Mouse (Mus musculus) adrenal gland, postnatal 36 days (tissue): ENCODE results near the gene Gm20388. TPM values are rescaled to one million over a fixed set of nuclear protein-coding genes. Genes with fewer than 3 reads are reported as not detected.

ENCODE experiments used
- DNase-seq, 2 experiments: peaks; one replicate each; pipeline ENCODE4 v3.0.0; 2021; ENCODE audit warnings: mixed read lengths in 1 of 2
- total RNA-seq, 2 experiments: library from RNA; stranded (reverse); gene quantifications; 2 replicates each; pipeline ENCODE4 v1.2.3; 2021

Gm20388 gene
- total RNA-seq, 2 experiments from 2014 or later, result 2.4 to 7.4 TPM

DNA sequence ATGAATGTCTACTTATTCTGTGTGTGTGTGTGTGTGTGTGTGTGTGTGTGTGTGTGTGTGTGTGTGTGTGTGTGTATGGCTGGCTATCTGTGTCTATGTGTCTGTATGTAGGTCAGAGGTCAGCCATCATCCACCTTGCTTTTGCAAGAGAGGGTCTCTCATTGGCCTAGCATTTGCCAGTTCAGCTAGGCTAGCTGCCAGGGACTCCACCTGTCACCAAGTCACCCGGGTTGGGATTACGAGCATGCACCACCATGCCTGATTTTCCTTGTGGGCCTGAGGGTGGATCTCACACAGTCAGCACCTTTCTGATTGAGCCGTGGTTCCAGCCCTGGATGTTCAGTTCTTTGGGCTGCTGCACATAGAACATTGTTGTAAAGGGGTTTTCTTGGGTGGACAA lies 2325.9 kb downstream of the Gm20388 start:
- DNase-seq, result no peak

DNA sequence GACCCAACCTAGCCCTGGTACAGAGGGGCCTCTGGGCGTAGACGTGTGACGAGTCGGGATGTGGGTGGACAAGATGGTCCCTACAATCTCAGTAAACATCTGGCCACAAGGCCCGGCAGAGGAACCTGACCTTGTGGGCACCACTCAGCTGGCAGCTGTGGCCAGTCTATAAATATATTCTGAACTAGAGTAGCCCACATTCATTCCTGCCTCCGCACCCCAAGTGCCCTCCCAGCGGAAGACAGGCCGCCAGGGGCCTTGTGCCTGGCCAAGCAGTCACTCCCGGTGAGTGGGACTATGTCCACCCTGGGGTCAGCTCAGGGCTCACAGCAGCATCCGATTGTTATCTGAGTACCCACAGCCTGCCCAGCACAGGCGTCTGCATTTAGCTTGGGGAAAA lies 2327.6 kb downstream of the Gm20388 start:
- DNase-seq, result no peak

DNA sequence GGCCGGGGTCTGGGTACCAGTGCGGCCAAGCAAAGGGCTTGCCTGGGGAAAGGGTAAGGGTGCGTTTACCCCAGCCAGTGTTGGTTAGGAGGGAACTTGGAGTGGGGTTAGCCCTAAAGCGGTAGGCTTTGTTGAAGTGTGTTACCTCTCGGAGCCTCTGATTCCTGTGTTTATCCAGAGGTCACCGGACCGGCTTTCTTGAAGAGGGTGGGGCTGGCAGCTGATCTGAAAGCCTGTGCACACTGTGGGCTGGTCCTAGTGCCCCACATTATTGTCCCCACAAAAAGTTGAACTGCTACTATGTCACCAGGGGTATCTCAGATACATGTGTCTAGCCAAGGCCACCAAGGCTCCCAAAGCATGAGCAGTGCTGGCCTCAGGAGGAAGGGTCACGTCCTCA lies 2328.1 kb downstream of the Gm20388 start:
- no peak for DNase-seq

DNA sequence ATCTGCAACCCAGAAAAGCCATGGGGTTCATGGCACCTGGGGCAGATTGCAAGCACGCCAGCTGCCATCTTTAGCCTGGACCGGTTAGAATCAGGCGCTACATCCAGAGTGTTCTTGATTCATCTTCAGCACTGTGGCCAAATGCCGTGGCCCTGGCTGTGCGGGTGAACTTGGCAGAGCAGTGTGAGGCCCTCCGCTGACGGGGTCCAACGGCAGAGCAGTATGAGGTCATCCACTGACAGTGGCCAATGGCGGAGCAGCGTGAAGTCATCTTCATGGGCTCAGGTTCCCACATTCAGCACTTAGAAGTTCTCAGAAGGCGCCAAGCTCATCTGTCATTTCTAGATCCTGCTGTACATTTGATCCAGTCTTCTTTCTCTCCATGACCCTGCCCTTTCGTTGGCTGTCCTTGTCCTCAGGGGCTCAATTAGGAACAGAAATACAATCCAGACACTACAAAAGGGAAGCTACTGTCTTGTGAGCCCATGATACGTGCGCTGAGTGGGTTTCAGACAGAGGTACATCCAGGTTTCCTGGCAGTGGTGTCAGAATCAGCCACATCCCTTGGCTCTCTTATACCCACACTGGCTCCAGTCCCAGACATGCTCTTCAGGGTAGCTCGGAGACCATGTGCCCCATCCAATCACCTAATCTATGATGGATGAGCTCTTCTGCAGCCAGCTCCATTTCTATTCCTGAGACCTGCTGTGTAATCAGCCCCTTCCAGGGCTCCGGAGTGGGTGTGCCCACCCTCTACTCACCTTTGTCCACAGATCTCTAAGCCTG lies 2329.8 kb downstream of the Gm20388 start:
- DNase-seq, result no peak

DNA sequence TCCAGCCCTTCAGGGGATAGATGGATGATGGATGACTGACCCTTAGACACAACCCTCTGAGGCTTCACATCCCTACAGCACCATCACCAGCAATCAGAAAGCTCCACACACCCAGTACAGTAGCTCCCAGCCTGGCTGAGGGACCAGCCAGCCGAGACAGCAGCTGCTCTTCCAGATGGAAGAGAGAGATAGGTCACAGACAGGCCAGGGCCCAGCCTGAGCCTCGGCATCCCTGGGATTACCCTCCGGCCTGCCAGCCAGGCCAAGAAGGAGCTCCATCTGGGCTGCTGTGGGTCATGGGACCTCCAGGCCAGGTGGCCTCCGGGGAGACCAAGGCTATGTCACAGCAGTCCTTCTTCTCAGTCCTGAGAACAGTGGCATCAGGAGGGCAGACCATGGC lies 2332.7 kb downstream of the Gm20388 start:
- no peak for DNase-seq

DNA sequence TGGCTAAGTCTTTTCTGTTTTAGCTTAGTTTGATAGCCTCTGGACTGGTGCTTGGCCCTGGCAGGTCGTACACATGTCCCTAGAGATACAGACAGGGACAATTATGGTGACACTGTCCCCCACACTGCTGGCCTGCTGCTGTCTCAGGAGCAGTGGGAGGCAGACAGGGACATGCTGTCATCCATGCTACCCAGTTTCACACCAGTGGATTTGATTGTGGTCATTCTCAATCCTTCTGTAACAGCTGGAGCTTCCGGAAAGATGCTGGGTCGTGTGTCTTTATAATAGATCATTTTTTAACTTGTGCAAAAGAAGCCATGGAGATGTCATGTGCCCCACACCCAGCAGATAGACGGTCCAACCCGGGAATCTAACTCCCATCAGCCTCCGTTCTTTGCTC lies 2334.5 kb downstream of the Gm20388 start:
- no peak for DNase-seq

DNA sequence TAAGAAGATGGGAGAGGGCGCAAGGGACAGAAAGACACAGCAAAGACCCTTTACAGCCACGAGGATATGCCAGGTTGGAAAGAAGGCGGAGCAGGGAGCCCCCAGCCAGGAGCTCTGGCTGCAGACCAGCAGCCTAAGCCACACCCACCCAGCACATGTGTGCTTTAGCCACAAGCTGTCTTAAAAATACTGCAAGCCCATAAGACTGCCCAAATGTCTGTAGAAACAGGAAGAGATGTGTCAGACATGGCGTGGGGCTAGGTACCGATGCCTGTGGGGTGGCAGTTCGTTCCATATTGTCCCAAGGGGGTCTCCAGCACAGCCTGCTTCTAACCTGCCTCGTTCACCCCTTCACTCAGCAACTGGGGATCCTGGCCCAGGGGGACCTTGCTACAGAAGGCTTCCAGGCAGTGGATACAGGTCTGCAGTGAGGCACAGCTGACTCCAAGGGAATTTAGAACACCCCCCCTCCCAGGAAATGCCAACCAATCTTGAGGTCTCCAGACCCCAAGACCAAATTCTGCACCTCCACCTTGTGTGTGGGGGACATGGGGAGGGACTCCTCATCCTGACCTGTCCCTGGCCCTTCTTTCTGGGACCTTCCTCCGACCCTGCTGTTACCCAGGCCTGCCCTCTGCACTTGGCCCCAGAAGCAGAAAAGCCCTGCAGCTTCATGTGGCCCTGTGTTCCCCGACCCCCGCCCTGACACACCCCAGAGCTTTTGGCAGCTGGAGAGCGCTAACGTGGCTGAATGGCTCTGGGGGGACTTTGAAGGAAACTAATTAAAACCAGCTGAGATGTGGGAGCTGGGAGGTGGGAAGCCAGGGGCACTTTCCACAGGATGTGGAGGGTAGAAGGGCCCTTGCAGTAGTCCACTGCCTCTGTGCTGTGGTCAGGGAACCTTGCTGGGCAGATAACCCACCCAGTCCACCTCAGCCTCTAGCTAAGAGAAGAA lies 2335.9 kb downstream of the Gm20388 start:
- DNase-seq, result no peak

DNA sequence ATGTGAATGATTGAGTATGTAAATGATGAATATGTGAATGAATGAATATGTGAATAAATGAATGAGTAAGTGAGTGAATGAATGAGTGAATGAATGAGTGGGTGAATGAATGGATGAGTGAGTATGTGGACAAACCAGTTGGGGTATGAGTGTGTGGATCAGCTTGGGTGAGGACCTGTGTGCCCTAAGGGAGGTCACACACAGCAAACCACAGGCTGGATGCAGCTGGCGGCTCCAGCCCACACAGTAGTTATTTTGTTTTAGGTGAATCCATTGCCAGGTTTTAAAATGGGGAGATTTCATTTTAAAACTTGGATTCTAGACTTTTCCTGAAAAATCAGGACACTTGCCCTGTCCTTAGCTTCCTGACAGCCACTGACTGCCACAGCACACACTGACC lies 2341.1 kb downstream of the Gm20388 start:
- DNase-seq, result no peak

DNA sequence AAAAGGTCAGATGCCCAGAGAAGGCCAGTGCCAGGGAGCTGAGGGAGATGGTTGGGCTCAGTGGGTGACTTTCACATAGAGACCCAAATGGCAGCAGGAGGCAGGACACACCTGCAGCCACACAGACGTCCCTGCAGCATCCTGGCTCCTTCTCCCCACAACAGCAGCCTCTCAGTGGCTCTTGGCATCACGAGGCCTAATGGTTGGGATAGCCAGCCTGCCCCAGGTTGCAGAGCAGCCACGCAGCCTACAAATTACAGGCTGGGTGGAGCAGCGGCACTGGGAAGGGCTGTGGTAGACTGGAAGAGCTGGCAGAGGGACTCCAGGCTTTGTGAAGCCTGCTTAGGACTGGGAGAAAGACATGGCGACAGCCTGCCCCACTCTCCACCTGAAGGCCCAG lies 2341.7 kb downstream of the Gm20388 start:
- DNase-seq, result no peak

DNA sequence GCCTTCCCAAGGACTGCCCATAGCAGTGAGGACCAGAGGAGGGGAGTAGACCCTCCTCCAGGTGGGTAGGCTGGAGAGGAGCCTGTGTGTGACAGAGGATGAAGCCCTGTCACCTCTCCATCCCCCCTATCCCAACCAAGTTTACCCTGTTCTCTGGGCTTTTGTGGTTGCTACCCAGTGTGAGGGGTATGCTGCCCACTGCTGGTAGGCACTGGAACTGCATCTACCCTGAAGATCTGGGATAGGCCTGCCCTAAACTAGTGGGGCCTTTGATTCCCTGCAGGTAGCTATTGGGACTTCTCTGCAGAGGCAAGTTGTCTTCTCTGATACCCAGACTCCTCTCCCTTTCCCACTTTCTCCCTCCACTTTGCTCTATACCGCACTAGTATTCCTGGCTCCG lies 2348.7 kb downstream of the Gm20388 start:
- DNase-seq, result peak; percentile 79 to 83

DNA sequence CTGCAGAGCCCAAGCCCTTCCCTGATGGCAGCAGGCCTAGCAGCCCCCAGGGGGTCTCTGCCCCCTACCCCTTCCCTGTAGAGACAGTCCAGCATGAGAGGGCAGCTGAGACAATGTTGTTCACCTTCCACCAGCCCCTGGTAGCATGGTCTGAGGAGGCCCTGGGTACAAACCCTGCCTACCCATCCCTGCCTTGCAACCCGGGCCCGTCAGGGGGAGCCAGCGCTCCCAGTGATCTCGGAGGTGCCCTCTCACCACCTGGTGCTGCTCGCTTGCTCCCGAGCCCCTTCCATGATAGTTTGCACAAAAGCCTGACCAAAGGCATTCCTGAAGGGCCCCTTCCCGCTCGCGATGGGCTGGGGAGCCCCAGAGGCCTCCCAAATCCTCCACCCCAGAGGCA lies 2350.1 kb downstream of the Gm20388 start:
- DNase-seq, result no peak

DNA sequence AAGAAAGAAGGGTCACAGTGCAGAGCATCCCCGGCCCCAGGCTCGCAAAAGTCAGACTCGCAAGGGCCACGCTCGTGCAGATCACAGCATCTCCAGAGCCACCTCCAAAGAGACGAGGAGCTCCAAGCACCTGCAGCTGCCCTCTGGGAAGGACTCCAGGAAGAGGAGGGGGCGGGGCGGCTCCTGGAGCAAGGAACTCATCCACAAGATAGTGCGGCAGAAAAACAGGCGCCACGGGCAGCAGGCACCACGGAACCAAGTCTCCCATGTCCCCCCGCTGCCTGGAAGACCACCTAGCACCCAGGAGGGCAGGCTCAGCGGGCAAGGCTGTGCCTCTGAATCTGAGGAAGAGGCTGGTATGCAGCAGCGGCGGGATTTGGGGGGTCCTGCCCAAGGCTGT lies 2352.2 kb downstream of the Gm20388 start:
- no peak for DNase-seq

DNA sequence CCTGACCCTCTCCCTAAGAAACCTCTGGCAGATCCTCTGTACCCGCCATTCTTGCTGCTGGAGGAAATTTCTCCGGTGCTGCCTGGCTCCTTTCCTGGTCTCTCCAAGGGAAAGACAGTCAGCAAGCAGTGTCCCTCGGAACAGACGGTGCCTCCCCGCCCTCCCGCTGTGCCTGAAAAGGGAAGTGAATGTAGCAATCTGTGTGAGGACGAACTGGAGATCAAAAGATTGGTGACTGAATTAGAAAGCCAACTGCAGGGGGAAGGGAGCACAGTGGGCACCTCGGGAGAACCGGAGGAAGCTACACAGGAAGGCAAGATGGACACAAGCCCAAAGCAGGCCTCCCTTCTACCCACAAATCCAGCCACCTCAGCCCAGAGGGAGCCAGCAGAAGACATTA lies 2353.6 kb downstream of the Gm20388 start:
- no peak for DNase-seq

DNA sequence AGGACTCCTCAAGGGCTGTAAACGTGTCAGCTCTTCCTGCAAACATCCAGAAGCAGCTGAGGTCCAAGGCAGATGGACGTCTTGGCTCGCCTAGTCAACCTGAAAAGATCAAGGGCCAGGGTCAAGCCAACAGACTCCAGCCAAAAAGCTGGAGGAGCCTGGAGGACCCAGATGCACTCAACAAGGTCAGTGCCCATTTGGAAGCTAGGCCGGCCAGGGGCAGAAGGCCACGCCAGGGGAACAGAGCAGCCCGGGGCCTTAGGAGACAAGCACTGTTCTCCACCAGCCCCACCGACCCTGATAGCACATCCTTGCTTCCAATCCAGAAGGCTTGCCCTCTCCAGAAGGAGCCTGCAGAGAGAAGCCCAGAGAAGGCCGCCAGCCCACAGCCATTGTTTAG lies 2354.9 kb downstream of the Gm20388 start:
- no peak for DNase-seq

DNA sequence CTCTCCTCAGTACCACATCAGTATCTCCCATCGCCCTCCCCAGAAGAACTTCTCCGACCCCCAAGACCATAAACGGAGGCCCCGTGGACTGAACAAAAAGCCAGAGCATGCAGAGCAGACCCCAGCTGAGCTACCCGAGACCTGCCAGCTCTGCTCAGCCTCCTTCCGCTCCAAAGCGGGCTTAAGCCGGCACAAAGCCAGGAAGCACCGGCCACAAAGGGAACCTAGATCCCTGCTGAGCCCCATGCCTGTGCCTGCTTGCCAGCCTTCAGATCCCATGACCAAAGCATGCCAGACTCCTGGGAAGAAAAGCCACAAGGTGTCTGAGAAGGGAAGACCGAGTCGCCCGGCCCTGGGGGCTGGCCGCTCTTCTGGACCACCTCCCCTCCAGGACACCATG lies 2356.2 kb downstream of the Gm20388 start:
- DNase-seq, result no peak

DNA sequence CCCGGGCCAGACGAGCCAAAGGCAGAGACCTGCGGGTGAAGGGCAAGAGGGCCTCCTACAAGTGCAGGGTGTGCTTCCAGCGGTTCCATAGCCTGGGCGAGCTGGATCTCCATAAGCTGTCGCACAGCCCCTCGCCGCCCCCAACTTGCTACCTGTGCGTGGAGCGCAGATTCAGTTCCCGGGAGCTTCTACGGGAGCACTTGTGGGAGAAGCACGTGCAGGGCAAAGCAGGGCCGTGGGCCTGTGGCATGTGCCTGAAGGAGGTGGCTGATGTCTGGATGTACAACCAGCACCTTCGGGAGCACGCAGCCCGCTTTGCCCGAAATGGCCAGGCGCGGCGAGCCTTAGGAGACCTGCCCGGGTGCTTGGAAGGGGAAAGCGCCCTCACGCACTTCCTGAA lies 2358.2 kb downstream of the Gm20388 start:
- no peak for DNase-seq

DNA sequence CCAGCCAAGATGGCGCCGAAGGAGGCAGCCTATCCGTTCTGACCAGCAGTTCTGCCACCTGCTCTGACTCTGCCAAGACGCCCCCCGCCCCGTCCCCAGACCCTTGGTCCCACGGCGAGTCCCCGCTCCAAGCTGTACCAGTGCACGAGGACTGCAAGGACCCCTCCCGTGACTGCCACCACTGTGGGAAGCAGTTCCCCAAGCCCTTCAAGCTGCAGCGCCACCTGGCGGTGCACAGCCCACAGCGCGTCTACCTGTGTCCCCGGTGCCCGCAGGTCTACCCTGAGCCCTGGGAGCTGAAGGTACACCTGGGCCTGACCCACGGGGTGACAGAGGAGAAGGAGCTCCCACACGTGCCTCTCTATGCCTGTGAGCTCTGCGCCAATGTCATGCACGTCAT lies 2358.8 kb downstream of the Gm20388 start:
- peak; percentile 72 to 85 for DNase-seq

DNA sequence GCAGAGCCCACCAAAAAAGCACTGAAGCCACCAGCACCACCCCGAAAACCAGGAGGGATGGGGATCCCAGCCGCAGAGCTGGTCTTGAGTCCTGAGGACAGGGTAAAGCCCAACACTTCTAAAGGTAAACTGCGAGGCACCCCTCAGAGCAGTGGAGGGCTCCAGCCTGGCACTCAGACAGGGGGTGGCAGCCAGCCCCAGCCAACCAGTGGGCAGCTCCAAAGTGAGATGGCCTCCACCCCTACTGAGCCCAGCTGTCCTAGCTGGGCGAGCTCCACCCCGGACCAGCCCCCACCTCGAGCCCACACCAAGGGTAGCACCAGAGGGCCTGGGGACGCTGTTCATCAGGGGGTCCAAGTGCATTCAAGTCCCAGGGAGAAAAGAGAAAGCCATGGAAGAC lies 2359.9 kb downstream of the Gm20388 start:
- no peak for DNase-seq

DNA sequence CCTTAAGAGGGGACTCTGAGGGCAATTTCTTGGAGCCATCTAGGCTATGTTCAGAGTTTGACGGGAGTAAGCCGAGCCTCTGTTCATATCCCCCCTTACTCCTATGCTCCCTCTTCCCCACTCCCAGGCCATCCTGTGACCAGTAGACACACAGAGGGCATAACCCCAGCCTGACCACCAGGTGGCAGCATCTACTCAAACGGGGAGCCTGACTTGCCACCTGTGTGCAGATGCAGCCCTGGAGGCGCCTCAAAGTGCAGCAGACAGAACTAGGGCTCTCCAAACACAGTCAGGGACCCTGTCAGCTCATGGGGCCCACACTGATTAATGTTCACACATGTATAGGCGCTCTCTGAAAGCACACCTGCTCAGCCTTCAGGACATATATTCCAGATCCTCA lies 2362.5 kb downstream of the Gm20388 start:
- peak; percentile 89 to 93 for DNase-seq

DNA sequence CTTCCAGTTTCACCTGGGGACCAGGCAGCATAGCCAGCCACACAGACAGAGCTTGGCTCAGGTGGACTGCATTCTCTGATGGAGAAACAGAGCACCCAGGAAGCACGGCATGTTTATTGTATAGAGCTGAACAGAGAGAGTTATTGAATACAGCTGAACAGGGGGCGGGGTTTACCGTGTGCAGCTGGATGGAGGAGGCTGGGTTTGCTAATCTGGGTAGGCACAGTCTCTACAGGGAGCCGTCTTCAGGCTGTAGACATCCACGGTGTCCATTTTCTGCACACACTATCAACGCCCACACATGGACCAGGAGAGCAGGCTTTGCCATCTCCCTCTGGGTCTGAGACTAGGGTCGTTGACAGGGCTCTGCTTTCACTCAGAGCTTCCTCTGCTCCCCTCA lies 2363.2 kb downstream of the Gm20388 start:
- no peak for DNase-seq

DNA sequence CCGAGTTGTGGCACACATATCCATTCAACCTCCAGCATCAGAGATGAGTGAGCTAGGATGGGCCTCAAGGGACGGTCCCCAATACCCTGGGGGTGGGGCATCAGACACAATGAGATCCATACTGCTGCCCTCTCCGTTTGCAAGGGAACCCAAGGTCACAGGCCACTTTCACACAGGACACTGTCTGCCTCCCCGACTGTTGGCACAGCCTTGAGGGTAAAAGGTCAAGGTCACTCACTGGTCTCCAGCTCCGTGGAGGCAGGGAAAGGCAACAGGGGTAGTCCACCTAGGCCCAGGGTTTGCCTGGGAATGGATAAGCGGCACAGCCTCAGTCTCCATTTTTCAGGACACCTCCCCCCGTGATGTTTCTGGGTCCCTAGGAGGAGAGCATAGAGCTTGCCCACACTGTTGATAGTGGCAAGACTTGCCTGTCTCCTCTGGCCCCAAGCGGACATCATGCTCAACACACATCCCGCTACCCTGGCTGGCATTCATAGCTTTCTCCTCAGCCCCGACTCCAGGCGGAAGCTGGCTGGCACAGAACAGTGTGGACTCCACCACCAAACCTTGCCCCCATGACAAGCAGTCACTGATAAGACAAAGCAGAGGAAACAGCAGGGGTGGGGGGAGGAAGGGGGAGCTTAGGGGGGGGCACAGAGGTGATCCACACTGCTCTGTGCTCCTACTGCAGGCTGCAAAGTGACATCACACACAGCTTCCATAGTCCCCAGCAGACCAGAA lies 2364.2 kb downstream of the Gm20388 start:
- DNase-seq, result peak; percentile 50 to 64

DNA sequence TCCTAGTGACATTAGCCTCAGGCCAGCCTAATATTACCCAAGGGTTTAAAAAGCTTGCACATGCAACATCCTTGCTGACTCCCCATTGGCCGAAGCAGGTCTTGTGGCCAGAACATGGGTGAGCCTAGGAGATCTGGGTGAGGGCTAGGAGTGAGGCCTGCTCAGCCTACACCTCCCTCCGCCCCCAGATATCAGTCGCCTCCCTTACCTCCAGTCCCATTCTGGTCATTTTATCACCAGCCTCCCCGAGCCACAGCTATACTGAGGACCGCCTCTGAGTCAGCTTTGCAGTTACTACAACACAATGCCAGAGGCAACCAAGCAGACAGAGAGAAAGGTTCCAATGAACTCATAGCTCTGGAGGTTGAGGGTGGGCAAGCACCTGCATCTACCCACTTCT lies 2365.7 kb downstream of the Gm20388 start:
- no peak for DNase-seq
